24 mouse cellular contexts compared by ENCODE assay signal in genomic region chr3:86784930-86785329, GRCm38 (mm10).
DNase-seq lines count a peak whose midpoint lies in the region; ATAC-seq and TF ChIP-seq lines count a peak whose summit lies in the region.
"Had no signal": no experiment of that assay in that cellular context is flagged by ENCODE, and none has a peak within 500 bp of the region (broad histone marks: within the 10 kb centered on the region; RNA-seq: fewer than 3 reads in every experiment).

No protein-coding gene starts in this region.

- H3K9me3 ChIP-seq in hindbrain, embryonic 10.5 days: no peaks in the 10 kb centered on the region
- no peaks in the 10 kb centered on the region for H3K9me3 ChIP-seq in hindbrain, embryonic 11.5 days (ENCODE audit: control insufficient read depth, low read length)
- no peaks in the 10 kb centered on the region for H3K9me3 ChIP-seq in neural tube, embryonic 15.5 days (replicated peaks)
- H3K9me3 ChIP-seq in hindbrain, embryonic 15.5 days: no peaks in the 10 kb centered on the region
- H3K9me3 ChIP-seq: forebrain, embryonic 13.5 days; liver, embryonic 12.5 days; midbrain, embryonic 12.5 days had no signal

- H3K27ac ChIP-seq in hindbrain, embryonic 10.5 days: 0 out of 2 replicates have a peak overlapping the region, but pooled peaks have one; percentile 19
- H3K27ac ChIP-seq in hindbrain, embryonic 11.5 days (ENCODE audit: low read depth, low read length): no peak overlapping the region
- H3K27ac ChIP-seq in neural tube, embryonic 15.5 days (replicated peaks): peak overlapping the region; percentile 51
- peak overlapping the region; percentile 31 for H3K27ac ChIP-seq in hindbrain, embryonic 15.5 days (replicated peaks)
- H3K27ac ChIP-seq in olfactory bulb, adult 2 months (ENCODE audit: insufficient read depth, low read depth, low read length): peak overlapping the region; percentile 47
- H3K27ac ChIP-seq: forebrain, embryonic 13.5 days; liver, embryonic 12.5 days; macrophage; midbrain, embryonic 12.5 days had no signal

- no peaks in the 10 kb centered on the region for H3K27me3 ChIP-seq in hindbrain, embryonic 10.5 days (ENCODE audit: insufficient read depth, poor library complexity, severe bottlenecking)
- no peaks in the 10 kb centered on the region for H3K27me3 ChIP-seq in hindbrain, embryonic 11.5 days (ENCODE audit: control insufficient read depth, insufficient read depth, low read length)
- H3K27me3 ChIP-seq in neural tube, embryonic 15.5 days (replicated peaks): no peaks in the 10 kb centered on the region
- H3K27me3 ChIP-seq in hindbrain, embryonic 15.5 days: no peaks in the 10 kb centered on the region
- H3K27me3 ChIP-seq: forebrain, embryonic 13.5 days; liver, embryonic 12.5 days; midbrain, embryonic 12.5 days had no signal

- ATAC-seq in hindbrain, embryonic 11.5 days (ENCODE audit: low FRiP score): no peak
- no peak for ATAC-seq in neural tube, embryonic 15.5 days (ENCODE audit: low FRiP score)
- no peak for ATAC-seq in hindbrain, embryonic 15.5 days (ENCODE audit: low FRiP score, low read depth)
- ATAC-seq: forebrain, embryonic 13.5 days; liver, embryonic 12.5 days had no signal

- DNase-seq in hindbrain, embryonic 10.5 days (ENCODE audit: low spot score): no peak
- no peak for DNase-seq in hindbrain, embryonic 11.5 days (ENCODE audit: low spot score)
- DNase-seq in neural tube, embryonic 10.5 days (ENCODE audit: extremely low spot score, low spot score): no peak
- DNase-seq in embryo, embryonic 11 days: no peak
- DNase-seq in cerebellum, adult 11-12 months: no peak
- DNase-seq: adrenal gland, postnatal 36 days; B cell, adult 2 months; cerebellum, adult 18-20 months; gastrocnemius, postnatal 36 days; kidney, adult 9 months; kidney, postnatal 36 days; layer of hippocampus, adult 9-11 months; lung, embryonic 14.5 days; right cerebral cortex, postnatal 4 days; thymus, postnatal 14 days had no signal

- H3K4me2 ChIP-seq in hindbrain, embryonic 11.5 days (replicated peaks; ENCODE audit: low read depth, low read length): no peak overlapping the region
- no peak overlapping the region for H3K4me2 ChIP-seq in neural tube, embryonic 15.5 days
- H3K4me2 ChIP-seq in hindbrain, embryonic 15.5 days: no peak overlapping the region
- H3K4me2 ChIP-seq: forebrain, embryonic 13.5 days; liver, embryonic 12.5 days; lung, embryonic 14.5 days; midbrain, embryonic 12.5 days had no signal

- no peak for TF ChIP-seq CTCF in olfactory bulb, adult 2 months (IDR thresholded peaks at IDR 0.05; ENCODE audit: insufficient read depth, low read depth, low read length)

- WGBS in hindbrain, embryonic 10.5 days: 82% methylated on average over 11 of the region's 11 CpGs
- WGBS in hindbrain, embryonic 11.5 days: 79% methylated on average over 11 of the region's 11 CpGs
- 83% methylated on average over 11 of the region's 11 CpGs for WGBS in neural tube, embryonic 15.5 days
- WGBS in hindbrain, embryonic 15.5 days: 74% methylated on average over 11 of the region's 11 CpGs
- 37% methylated on average over 11 of the region's 11 CpGs for WGBS in olfactory bulb, adult 2 months

- peaks cover 38% of the 10 kb centered on the region for H3K4me1 ChIP-seq in hindbrain, embryonic 10.5 days (replicated peaks)
- H3K4me1 ChIP-seq in hindbrain, embryonic 11.5 days (replicated peaks; ENCODE audit: control insufficient read depth, insufficient read depth, low read length): no peaks in the 10 kb centered on the region
- peaks cover 27% of the 10 kb centered on the region for H3K4me1 ChIP-seq in neural tube, embryonic 15.5 days
- peaks cover 54% of the 10 kb centered on the region for H3K4me1 ChIP-seq in hindbrain, embryonic 15.5 days (replicated peaks)
- H3K4me1 ChIP-seq in olfactory bulb, adult 2 months (ENCODE audit: control insufficient read depth, insufficient read depth, low read length): peaks cover 39% of the 10 kb centered on the region
- H3K4me1 ChIP-seq: liver, embryonic 12.5 days had no signal

- no peak for TF ChIP-seq POLR2A in olfactory bulb, adult 2 months (IDR thresholded peaks at IDR 0.05; ENCODE audit: insufficient read depth, low read depth, low read length)

- H3K36me3 ChIP-seq in hindbrain, embryonic 10.5 days: peaks cover 48% of the 10 kb centered on the region
- no peaks in the 10 kb centered on the region for H3K36me3 ChIP-seq in hindbrain, embryonic 11.5 days (ENCODE audit: control insufficient read depth, insufficient read depth, low read length)
- H3K36me3 ChIP-seq in neural tube, embryonic 15.5 days: peaks cover 40% of the 10 kb centered on the region
- peaks cover 28% of the 10 kb centered on the region for H3K36me3 ChIP-seq in hindbrain, embryonic 15.5 days

- no peak overlapping the region for H3K4me3 ChIP-seq in hindbrain, embryonic 10.5 days
- H3K4me3 ChIP-seq in hindbrain, embryonic 11.5 days (ENCODE audit: low read depth, low read length): no peak overlapping the region
- H3K4me3 ChIP-seq in neural tube, embryonic 15.5 days (replicated peaks): no peak overlapping the region
- no peak overlapping the region for H3K4me3 ChIP-seq in hindbrain, embryonic 15.5 days
- H3K4me3 ChIP-seq in olfactory bulb, adult 2 months (ENCODE audit: insufficient read depth, low read depth, low read length): no peak overlapping the region
- H3K4me3 ChIP-seq: erythroblast, embryonic 14.5 days; forebrain, embryonic 13.5 days; liver, embryonic 12.5 days; midbrain, embryonic 12.5 days; myocyte had no signal

- H3K9ac ChIP-seq in hindbrain, embryonic 11.5 days (ENCODE audit: low read depth, low read length): no peak overlapping the region
- no peak overlapping the region for H3K9ac ChIP-seq in neural tube, embryonic 15.5 days (replicated peaks)
- no peak overlapping the region for H3K9ac ChIP-seq in hindbrain, embryonic 15.5 days
- H3K9ac ChIP-seq: forebrain, embryonic 13.5 days; liver, embryonic 12.5 days; lung, embryonic 14.5 days; midbrain, embryonic 12.5 days had no signal
